ENCODE assay signal across 11 mouse cellular contexts in genomic region chr16:7081074-7081568, GRCm38 (mm10).
DNase-seq lines count a peak whose midpoint lies in the region; ATAC-seq and TF ChIP-seq lines count a peak whose summit lies in the region.
"Had no signal": no experiment of that assay in that cellular context is flagged by ENCODE, and none has a peak within 500 bp of the region (broad histone marks: within the 10 kb centered on the region; RNA-seq: fewer than 3 reads in every experiment).

No protein-coding gene starts in this region.

- H3K27me3 ChIP-seq in kidney, embryonic 16.5 days (ENCODE audit: insufficient read depth, low read length), result no peaks in the 10 kb centered on the region
- H3K27me3 ChIP-seq: CH12.LX; embryonic facial prominence, embryonic 13.5 days had no signal

- H3K36me3 ChIP-seq in kidney, embryonic 16.5 days (ENCODE audit: insufficient read depth, low read length), result no peaks in the 10 kb centered on the region
- H3K36me3 ChIP-seq in ES-E14 (ENCODE audit: control insufficient read depth, insufficient read depth, low read length, poor library complexity, severe bottlenecking), result no peaks in the 10 kb centered on the region
- H3K36me3 ChIP-seq: embryonic facial prominence, embryonic 13.5 days had no signal

- H3K4me3 ChIP-seq in kidney, embryonic 16.5 days (ENCODE audit: low read length), result no peak overlapping the region
- no peak overlapping the region for H3K4me3 ChIP-seq in ES-E14 (ENCODE audit: insufficient read depth in 1 of 2, low read depth in 1 of 2, low read length in 2 of 2, poor library complexity in 1 of 2, severe bottlenecking in 1 of 2)
- H3K4me3 ChIP-seq: embryonic facial prominence, embryonic 13.5 days had no signal

- WGBS in kidney, embryonic 16.5 days, result 67% methylated on average over 3 of the region's 3 CpGs

- intact Hi-C loops in heart, postnatal 25 days (cut with DNase I), result no loop called here

- H3K27ac ChIP-seq in kidney, embryonic 16.5 days (ENCODE audit: low read length), result no peak overlapping the region
- peak overlapping the region; percentile 40; the same call in 1 of the 2 replicates for H3K27ac ChIP-seq in ES-E14 (ENCODE audit: insufficient read depth, low read depth, low read length, poor library complexity, severe bottlenecking)
- H3K27ac ChIP-seq: embryonic facial prominence, embryonic 13.5 days had no signal

- H3K9ac ChIP-seq in kidney, embryonic 16.5 days (replicated peaks; ENCODE audit: low read length), result no peak overlapping the region
- H3K9ac ChIP-seq in ES-E14 (ENCODE audit: insufficient read depth, low read depth, low read length, poor library complexity, severe bottlenecking), result no peak overlapping the region
- H3K9ac ChIP-seq: embryonic facial prominence, embryonic 13.5 days; liver, postnatal 0 days had no signal

- in situ Hi-C loops in ES-E14 (cut with MboI; ENCODE audit: low sequenced_read_pairs in 2 of 2, unreplicated experiment in 2 of 2), result no loop called here

- ATAC-seq in kidney, embryonic 16.5 days (ENCODE audit: low FRiP score, low TSS enrichment), result 0 out of 2 replicates have a peak, but pooled peaks have one; percentile 42
- ATAC-seq: liver, postnatal 0 days had no signal

- no peaks in the 10 kb centered on the region for H3K9me3 ChIP-seq in kidney, embryonic 16.5 days (ENCODE audit: low read length)
- H3K9me3 ChIP-seq in ES-E14 (ENCODE audit: control insufficient read depth, insufficient read depth, low read depth, low read length), result no peaks in the 10 kb centered on the region
- H3K9me3 ChIP-seq: embryonic facial prominence, embryonic 13.5 days had no signal

- no peak for DNase-seq in kidney, adult 11 months
- no peak for DNase-seq in ES-E14 (ENCODE audit: low read depth, low spot score)
- DNase-seq in cerebellum, adult 11-12 months, result peak; percentile 82
- DNase-seq in layer of hippocampus, adult 18-20 months (ENCODE audit: low spot score in 2 of 2), result peak; percentile 76 to 92
- DNase-seq in frontal cortex, postnatal 14 days (ENCODE audit: low spot score in 2 of 2), result no peak
- DNase-seq in frontal cortex, postnatal 10 days (ENCODE audit: low spot score in 2 of 2), result no peak
- DNase-seq in heart, postnatal 25 days (ENCODE audit: low spot score), result no peak
- DNase-seq: liver, postnatal 0 days had no signal

- H3K4me2 ChIP-seq in kidney, embryonic 16.5 days (replicated peaks; ENCODE audit: low read depth, low read length), result no peak overlapping the region
- H3K4me2 ChIP-seq: embryonic facial prominence, embryonic 13.5 days had no signal

- no peaks in the 10 kb centered on the region for H3K4me1 ChIP-seq in kidney, embryonic 16.5 days (ENCODE audit: insufficient read depth, low read length)
- peaks cover 3 to 15% of the 10 kb centered on the region in 2 experiments; a peak in 1 of 4 replicates for H3K4me1 ChIP-seq in ES-E14 (ENCODE audit: control insufficient read depth in 2 of 2, insufficient read depth in 2 of 2, low read length in 2 of 2, poor library complexity in 1 of 2)
- H3K4me1 ChIP-seq: embryonic facial prominence, embryonic 13.5 days had no signal

TF ChIP-seq in ES-E14, 5 proteins besides CTCF, POLR2A, EP300 and RAD21:
- no peak for TF ChIP-seq MAFK (IDR thresholded peaks at IDR 0.05; ENCODE audit: insufficient read depth, low read depth, low read length)
- no peak for TF ChIP-seq ZNF384 (IDR thresholded peaks at IDR 0.05; ENCODE audit: low read depth, low read length)
- no peak for TF ChIP-seq ZC3H11A (IDR thresholded peaks at IDR 0.05; ENCODE audit: borderline replicate concordance, low read depth, low read length)
- no peak for TF ChIP-seq HCFC1 (IDR thresholded peaks at IDR 0.05; ENCODE audit: borderline replicate concordance, insufficient read depth, low read length)
- no peak for TF ChIP-seq CHD2 (IDR thresholded peaks at IDR 0.05; ENCODE audit: low read depth, low read length)
TF ChIP-seq in ES-E14: peak in this region for 0.

Comparison
In these comparisons a context has a peak if more than half of its experiments do, and no peak if none do; other contexts are left out.
1. DNase-seq: peak in cerebellum, adult 11-12 months (single experiment) and layer of hippocampus, adult 18-20 months (2 of 2); none in kidney, adult 11 months (single experiment), ES-E14 (single experiment), frontal cortex, postnatal 14 days (0 of 2), frontal cortex, postnatal 10 days (0 of 2) and heart, postnatal 25 days (single experiment).